Mouse (Mus musculus): ENCODE results near the gene Gm36079. TPM values are rescaled to one million over a fixed set of nuclear protein-coding genes. Genes with fewer than 3 reads are reported as not detected.

Gm36079 gene
- polyA plus RNA-seq, 1 experiment, result not detected

Other genes with a start within 250 kb of the Gm36079 start
- 17.6 and 18.6 TPM in 2 replicates for gene Zfp131, start 236.1 kb downstream of the Gm36079 start, polyA plus RNA-seq (2012; ENCODE audit: insufficient read depth, insufficient read length, missing spikeins)
- gene AF067063, start 196.8 kb downstream of the Gm36079 start, polyA plus RNA-seq (2012; ENCODE audit: insufficient read depth, insufficient read length, missing spikeins), result not detected in 2 replicates
- gene D13Ertd608e, start 191.0 kb downstream of the Gm36079 start, polyA plus RNA-seq (2012; ENCODE audit: insufficient read depth, insufficient read length, missing spikeins), result not detected in 2 replicates
- gene Tcstv1, start 132.2 kb downstream of the Gm36079 start, polyA plus RNA-seq (2012; ENCODE audit: insufficient read depth, insufficient read length, missing spikeins), result not detected in 2 replicates
- not detected in 2 replicates for gene Gm21761, start 97.7 kb downstream of the Gm36079 start, polyA plus RNA-seq (2012; ENCODE audit: insufficient read depth, insufficient read length, missing spikeins)
- gene B020031M17Rik, start 76.2 kb downstream of the Gm36079 start, polyA plus RNA-seq (2012; ENCODE audit: insufficient read depth, insufficient read length, missing spikeins), result not detected in 2 replicates
- 217 and 233 TPM in 2 replicates for gene Gm21188, start 25.2 kb upstream of the Gm36079 start, polyA plus RNA-seq (2012; ENCODE audit: insufficient read depth, insufficient read length, missing spikeins)
- gene Gm20767, start 113.2 kb upstream of the Gm36079 start, polyA plus RNA-seq (2012; ENCODE audit: insufficient read depth, insufficient read length, missing spikeins), result not detected in 2 replicates
- not detected in 2 replicates for gene Gm21818, start 145.4 kb upstream of the Gm36079 start, polyA plus RNA-seq (2012; ENCODE audit: insufficient read depth, insufficient read length, missing spikeins)
- not detected in 2 replicates for gene Gm21762, start 188.9 kb upstream of the Gm36079 start, polyA plus RNA-seq (2012; ENCODE audit: insufficient read depth, insufficient read length, missing spikeins)
- gene Gm21731, start 212.1 kb upstream of the Gm36079 start, polyA plus RNA-seq (2012; ENCODE audit: insufficient read depth, insufficient read length, missing spikeins), result not detected in 2 replicates
- gene AF067061, start 236.1 kb upstream of the Gm36079 start, polyA plus RNA-seq (2012; ENCODE audit: insufficient read depth, insufficient read length, missing spikeins), result not detected in 2 replicates

All from bone marrow macrophage, adult 2 months (primary cell).